Mouse (Mus musculus) neural tube, embryonic 11.5 days (tissue): ENCODE data around the gene Trim45. TPM values are rescaled to one million over a fixed set of nuclear protein-coding genes. Genes with fewer than 3 reads are reported as not detected.

Experiments used
- ATAC-seq: fragments of 200-750 bp; cut with Nextera tagmentation; 2 replicates; pipeline ENCODE4 v1.8.0; 2017; ENCODE audit warnings: moderate number of reproducible peaks, mild to moderate bottlenecking, moderate TSS enrichment, moderate library complexity; ENCODE audit not compliant: insufficient read depth, low FRiP score, low TSS enrichment
- DNase-seq: peaks from one replicate; pipeline ENCODE4 v3.0.0-alpha.2; 2015; ENCODE audit warnings: low spot score
- H3K27ac ChIP-seq: fragments of 300-500 bp; sonication (generic); 2 replicates; pipeline ENCODE4 v1.5.1; 2014; ENCODE audit warnings: low read depth, mild to moderate bottlenecking, low read length
- H3K27me3 ChIP-seq: fragments of 300-500 bp; sonication (generic); 2 replicates; pipeline ENCODE4 v1.6.1; 2014; ENCODE audit warnings: mild to moderate bottlenecking, low read length, mixed read lengths; ENCODE audit not compliant: control insufficient read depth, insufficient read depth
- H3K36me3 ChIP-seq: fragments of 300-500 bp; sonication (generic); 2 replicates; pipeline ENCODE4 v1.6.1; 2014; ENCODE audit warnings: mild to moderate bottlenecking, low read length, moderate library complexity, mixed read lengths; ENCODE audit not compliant: control insufficient read depth, insufficient read depth
- H3K4me1 ChIP-seq: fragments of 300-500 bp; sonication (generic); 2 replicates; pipeline ENCODE4 v1.6.1; 2014; ENCODE audit warnings: low read length, mixed read lengths; ENCODE audit not compliant: control insufficient read depth, insufficient read depth
- H3K4me2 ChIP-seq: fragments of 300-500 bp; sonication (generic); 2 replicates; pipeline ENCODE4 v1.6.1; 2014; ENCODE audit warnings: low read depth, mild to moderate bottlenecking, moderate library complexity
- H3K4me3 ChIP-seq: fragments of 300-500 bp; sonication (generic); 2 replicates; pipeline ENCODE4 v1.5.1; 2014; ENCODE audit warnings: low read depth, low read length
- H3K9ac ChIP-seq: fragments of 300-500 bp; sonication (generic); 2 replicates; pipeline ENCODE4 v1.6.1; 2014; ENCODE audit warnings: mild to moderate bottlenecking, low read length
- H3K9me3 ChIP-seq: fragments of 300-500 bp; sonication (generic); 2 replicates; pipeline ENCODE4 v1.6.1; 2016; ENCODE audit warnings: low read length; ENCODE audit not compliant: control insufficient read depth
- WGBS: fragments of 180-500 bp; shearing (Covaris S2); extraction: QIAGEN DNeasy Blood & Tissue Kit; methylation state at CpG from one replicate; pipeline ENCODE4 v1.1.7; 2014; 5-methylcytosine and 5-hydroxymethylcytosine counted together
- polyA plus RNA-seq: library from polyadenylated mRNA; unstranded; fragments of >200 nt; fragmentation: Nextera tagmentation; extraction: Ambion mirVana; gene quantifications from 2 replicates; pipeline ENCODE4 v1.2.1, GENCODE M21; 2014

Trim45 gene
- polyA plus RNA-seq, 1 experiment from 2014 or later: 5.0 TPM

DNA sequence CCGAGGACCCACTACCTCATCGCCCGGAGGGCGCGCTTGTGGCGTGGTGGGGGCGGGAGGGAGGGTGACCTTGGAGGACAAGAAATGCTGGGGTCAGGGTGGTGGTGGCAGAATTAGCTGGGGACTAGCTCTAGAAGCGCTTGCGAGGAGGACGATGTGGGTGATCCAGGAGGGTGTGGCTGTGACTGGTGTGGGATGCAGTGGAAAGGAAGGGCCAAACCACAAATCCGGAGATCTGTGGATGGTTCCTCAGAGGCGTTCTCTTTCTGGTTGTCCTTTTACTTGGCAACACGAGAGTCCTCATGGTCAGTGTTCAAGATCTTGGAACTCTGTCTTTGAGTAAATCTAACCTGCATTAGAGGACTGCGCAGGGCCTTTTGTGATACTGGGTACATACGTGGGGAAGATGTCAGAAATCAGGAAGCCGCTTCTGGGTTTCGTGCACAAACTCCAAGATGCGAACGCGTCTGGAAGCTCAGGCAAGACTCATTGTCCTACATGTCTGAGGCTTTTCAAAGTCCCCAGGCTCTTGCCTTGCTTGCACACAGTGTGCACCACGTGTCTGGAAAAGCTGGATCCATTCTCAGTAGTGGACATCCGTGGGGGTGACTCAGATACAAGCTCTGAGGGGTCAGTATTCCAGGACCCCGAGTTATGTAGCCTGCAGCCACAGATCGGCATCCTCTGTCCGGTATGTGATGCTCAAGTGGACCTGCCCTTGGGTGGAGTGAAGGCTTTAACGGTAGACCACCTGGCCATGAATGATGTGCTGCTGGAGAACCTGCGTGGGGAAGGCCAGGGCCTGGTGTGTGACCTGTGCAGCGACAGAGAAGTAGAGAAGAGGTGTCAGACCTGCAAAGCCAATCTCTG lies 739 bp downstream of the Trim45 start:
- Histone ChIP-seq H3K27me3 (no peaks in the 10 kb centered on the region), H3K27ac (peak overlapping the region; percentile 35; the same call in 1 of the 2 replicates), H3K9ac (peak overlapping the region; percentile 64), H3K4me3 (peak overlapping the region; percentile 52), H3K4me1 (peaks cover 6% of the 10 kb centered on the region; the same call in 1 of the 2 replicates), H3K36me3 (no peaks in the 10 kb centered on the region; the same call in 1 of the 2 replicates), H3K9me3 (no peaks in the 10 kb centered on the region), H3K4me2 (peak overlapping the region; percentile 63)
- DNase-seq (no peak), ATAC-seq (peak; percentile 64)
- WGBS: 43% methylated on average over 26 of the region's 28 CpGs

DNA sequence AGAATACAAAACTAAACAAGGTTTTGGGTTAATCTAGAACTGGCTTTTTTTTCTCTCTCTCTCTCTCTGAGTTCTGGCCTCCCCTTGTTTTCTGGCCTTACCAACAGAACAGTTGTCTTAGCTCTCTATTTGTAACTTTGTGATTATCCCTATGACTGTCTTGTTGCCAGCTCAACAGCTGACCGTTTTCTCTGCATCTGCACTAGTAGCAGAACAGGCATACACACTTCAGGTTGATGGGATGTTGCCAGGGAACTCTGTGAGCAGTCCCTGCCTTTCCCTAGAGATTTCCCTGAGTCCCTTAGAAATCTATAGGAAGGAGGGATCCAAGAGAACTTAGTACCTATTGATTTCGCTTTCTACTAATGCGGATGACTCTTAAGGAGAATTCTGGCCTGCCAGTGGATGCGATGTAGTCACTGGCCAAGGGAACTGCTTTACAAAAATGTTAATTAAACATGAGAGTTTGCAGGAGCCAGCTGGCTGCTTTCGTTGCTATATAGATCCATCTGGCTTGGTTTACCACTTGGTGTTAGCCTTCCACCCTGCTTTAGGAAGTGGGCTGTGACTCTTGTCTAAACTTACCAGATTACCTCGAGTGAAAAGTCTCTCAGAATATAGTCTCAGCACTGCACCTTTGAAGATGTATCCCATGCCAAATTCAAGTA lies 2.2 kb downstream of the Trim45 start:
- 80% methylated on average over 6 of the region's 6 CpGs for WGBS
- Histone ChIP-seq H3K4me3 (no peak overlapping the region), H3K9ac (no peak overlapping the region), H3K4me2 (no peak overlapping the region), H3K27ac (no peak overlapping the region), H3K36me3 (peaks cover 2% of the 10 kb centered on the region), H3K27me3 (no peaks in the 10 kb centered on the region), H3K9me3 (no peaks in the 10 kb centered on the region), H3K4me1 (peaks cover 6% of the 10 kb centered on the region; the same call in 1 of the 2 replicates)
- ATAC-seq: no peak
- no peak for DNase-seq

DNA sequence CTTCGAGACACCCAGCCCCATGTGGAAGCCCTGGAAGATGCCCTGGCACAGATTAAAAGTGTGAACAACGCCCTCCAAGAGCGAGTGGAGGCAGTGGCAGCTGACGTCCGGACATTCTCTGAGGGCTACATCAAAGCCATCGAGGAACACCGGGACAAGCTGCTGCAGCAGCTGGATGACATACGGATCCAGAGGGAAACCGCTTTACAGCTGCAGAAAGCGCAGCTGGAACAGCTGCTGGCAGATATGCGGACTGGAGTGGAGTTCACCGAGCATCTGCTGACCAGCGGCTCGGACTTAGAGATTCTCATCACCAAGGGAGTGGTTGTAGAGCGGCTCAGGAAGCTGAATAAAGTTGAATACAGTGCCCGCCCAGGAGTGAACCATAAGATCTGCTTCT lies 3.2 kb downstream of the Trim45 start:
- H3K36me3 ChIP-seq: peaks cover 5% of the 10 kb centered on the region
- no peak for ATAC-seq
- no peaks in the 10 kb centered on the region for H3K9me3 ChIP-seq
- no peak for DNase-seq
- no peak overlapping the region for H3K27ac ChIP-seq
- H3K27me3 ChIP-seq: no peaks in the 10 kb centered on the region
- 76% methylated on average over 16 of the region's 16 CpGs for WGBS
- H3K9ac ChIP-seq: no peak overlapping the region
- no peak overlapping the region for H3K4me3 ChIP-seq
- peaks cover 6% of the 10 kb centered on the region; the same call in 1 of the 2 replicates for H3K4me1 ChIP-seq
- H3K4me2 ChIP-seq: no peak overlapping the region

DNA sequence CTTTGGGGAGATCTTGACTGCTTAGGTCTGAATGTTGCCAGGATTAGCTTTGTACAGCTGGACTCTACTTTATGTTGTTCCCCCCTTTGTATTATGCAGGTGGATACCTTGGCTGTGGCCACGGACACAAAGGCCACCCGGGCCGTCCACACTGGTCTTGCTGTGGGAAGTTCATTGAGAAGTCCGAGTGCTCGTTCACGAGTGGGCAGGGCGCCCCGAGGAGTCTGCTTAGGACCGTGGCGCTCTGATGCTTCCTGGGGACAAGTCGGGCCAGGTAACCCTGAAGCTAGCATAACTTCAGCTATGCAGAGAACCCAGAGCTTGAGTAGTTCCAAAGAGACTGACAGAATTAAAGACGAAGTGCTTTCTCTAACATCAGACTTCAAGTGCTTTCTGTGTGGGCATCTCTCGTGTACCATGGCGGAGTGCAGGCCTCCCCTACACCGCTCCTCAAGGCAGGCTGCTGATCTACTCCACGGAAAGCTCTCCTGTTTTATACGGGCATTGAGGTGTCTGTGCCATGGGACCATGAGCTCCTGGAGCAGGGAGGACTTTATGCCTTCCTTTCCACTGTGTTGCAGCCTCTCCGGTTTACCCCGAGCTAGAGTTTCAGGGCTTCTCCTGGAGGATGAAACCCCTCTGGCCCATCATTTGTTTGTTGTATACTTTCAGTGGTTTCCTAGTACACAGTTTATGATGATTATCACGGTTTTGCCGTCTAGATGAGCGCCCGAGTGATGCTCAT lies 9.5 kb downstream of the Trim45 start:
- 94% methylated on average over 23 of the region's 23 CpGs for WGBS
- H3K4me3 ChIP-seq: no peak overlapping the region
- H3K9me3 ChIP-seq: no peaks in the 10 kb centered on the region
- H3K27me3 ChIP-seq: no peaks in the 10 kb centered on the region
- H3K4me1 ChIP-seq: no peaks in the 10 kb centered on the region
- no peak for ATAC-seq
- H3K9ac ChIP-seq: no peak overlapping the region
- H3K4me2 ChIP-seq: no peak overlapping the region
- no peak for DNase-seq
- no peak overlapping the region for H3K27ac ChIP-seq
- H3K36me3 ChIP-seq: peaks cover 12% of the 10 kb centered on the region

DNA sequence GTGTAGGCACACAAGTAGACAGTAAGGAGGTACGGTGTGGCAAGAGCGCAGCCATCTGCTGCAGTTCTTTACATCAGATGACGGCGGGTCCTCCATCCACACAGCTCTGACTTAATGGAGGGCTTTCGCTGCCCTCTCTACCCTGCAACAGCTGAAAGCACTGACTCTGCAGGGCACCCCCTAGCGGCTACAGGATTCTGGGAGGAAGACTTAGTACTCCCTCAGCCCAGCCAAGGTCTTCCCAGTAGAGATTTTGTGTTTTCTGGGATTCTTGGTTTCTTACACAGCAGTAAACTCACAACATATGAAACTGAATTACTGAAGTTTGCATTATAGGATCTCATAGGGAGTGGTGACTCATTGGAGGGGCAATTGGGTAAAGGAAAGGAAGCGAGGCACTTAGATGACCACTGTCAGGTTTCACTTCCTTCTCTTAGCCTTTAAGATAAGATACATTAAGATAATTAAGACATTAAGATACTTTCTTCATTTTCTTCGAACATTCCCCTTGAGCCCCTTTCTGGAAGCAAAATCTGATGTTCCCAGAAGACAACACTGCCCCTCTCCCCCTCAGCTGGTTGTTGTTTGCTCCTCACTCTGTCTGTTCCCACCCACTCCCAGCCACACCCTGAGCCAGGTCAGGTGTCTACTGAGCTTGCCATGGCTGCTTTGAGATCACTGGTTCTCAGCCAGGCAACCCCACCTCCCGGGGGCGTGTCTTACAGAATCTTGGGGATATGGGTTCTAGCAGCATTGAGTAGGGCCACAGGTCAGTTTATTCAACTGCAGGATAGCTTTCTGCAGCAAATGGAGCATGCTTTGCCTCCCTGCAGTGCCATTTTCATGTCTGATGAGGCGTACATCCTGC lies 10.3 kb downstream of the Trim45 start:
- H3K4me2 ChIP-seq: no peak overlapping the region
- H3K36me3 ChIP-seq: peaks cover 12% of the 10 kb centered on the region
- no peaks in the 10 kb centered on the region for H3K4me1 ChIP-seq
- no peaks in the 10 kb centered on the region for H3K27me3 ChIP-seq
- H3K27ac ChIP-seq: no peak overlapping the region
- no peak for ATAC-seq
- no peaks in the 10 kb centered on the region for H3K9me3 ChIP-seq
- no peak overlapping the region for H3K9ac ChIP-seq
- H3K4me3 ChIP-seq: no peak overlapping the region
- no peak for DNase-seq
- 71% methylated on average over 11 of the region's 11 CpGs for WGBS

DNA sequence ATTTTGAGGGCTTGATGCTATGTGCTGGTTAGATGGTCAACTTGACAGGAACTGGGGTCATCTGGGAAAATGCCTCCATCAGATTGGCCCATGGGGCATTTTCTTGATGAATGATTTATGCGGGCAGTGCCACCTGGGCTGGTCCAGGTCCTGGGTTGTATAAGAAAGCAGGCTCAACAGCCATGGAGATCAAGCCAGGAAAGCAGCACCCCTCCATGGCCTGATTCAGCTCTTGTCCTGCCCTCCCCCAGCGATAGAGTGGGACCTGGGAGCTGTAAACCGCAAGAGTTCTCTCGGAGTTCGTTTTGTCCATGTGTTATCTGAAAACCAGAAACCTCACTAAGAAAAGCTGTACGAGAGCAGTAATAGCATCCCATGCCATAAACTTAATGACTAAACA lies 13.5 kb downstream of the Trim45 start:
- Histone ChIP-seq H3K36me3 (peaks cover 10% of the 10 kb centered on the region; the same call in 1 of the 2 replicates), H3K27me3 (no peaks in the 10 kb centered on the region), H3K9ac (no peak overlapping the region), H3K4me1 (no peaks in the 10 kb centered on the region), H3K9me3 (no peaks in the 10 kb centered on the region), H3K27ac (no peak overlapping the region), H3K4me3 (no peak overlapping the region), H3K4me2 (no peak overlapping the region)
- 66% methylated on average over 6 of the region's 6 CpGs for WGBS
- no peak for ATAC-seq
- DNase-seq: no peak

DNA sequence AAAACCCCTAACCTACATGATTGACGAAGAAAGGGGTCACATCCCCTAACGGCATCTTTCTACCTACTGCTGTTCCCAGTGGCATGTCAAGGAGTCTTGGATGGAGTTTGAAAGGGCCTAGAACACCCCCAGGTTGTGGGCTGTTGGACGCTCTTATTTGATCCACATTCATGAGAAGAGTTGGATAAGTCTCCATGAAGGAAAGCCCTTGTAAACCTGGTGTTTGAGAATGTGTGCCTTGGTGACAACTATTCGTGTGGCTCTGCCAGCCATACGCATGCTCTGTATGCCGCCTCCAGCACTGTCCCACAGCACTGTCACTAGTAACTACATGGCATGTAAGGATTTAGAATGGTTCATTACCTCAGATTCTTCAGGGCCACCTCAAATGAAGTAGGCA lies 14.2 kb downstream of the Trim45 start:
- WGBS: 94% methylated on average over 6 of the region's 6 CpGs

DNA sequence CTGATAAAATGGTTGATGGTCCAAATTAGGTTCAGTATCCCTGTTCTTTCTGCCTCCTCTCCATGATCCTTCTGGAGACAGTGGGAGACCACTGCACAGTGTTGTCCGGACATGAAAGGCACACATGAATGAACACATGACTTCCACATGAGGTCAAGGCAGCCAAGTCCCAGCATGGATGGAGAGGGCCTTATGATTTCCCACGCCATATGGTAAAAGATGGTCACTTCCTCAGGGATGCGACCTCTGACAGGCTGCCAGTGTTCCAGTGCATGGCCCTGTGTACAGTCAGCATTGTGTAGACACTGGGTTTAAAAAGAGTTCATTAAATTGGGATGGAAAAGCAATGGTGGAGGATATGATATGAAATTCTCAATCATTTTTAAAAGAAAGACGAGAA lies 16.2 kb downstream of the Trim45 start:
- H3K27me3 ChIP-seq: no peaks in the 10 kb centered on the region
- H3K4me3 ChIP-seq: no peak overlapping the region
- no peak overlapping the region for H3K4me2 ChIP-seq
- no peak for DNase-seq
- peaks cover 11% of the 10 kb centered on the region for H3K36me3 ChIP-seq
- no peaks in the 10 kb centered on the region for H3K4me1 ChIP-seq
- H3K9ac ChIP-seq: no peak overlapping the region
- no peak for ATAC-seq
- no peaks in the 10 kb centered on the region for H3K9me3 ChIP-seq
- 92% methylated on average over 4 of the region's 4 CpGs for WGBS
- no peak overlapping the region for H3K27ac ChIP-seq

More for the DNA sequence above, 14.2 kb downstream of the Trim45 start:
- Histone ChIP-seq H3K27me3 (no peaks in the 10 kb centered on the region), H3K36me3 (peaks cover 13% of the 10 kb centered on the region; the same call in 1 of the 2 replicates), H3K4me3 (no peak overlapping the region), H3K27ac (no peak overlapping the region), H3K4me2 (no peak overlapping the region), H3K9ac (no peak overlapping the region), H3K4me1 (no peaks in the 10 kb centered on the region), H3K9me3 (no peaks in the 10 kb centered on the region)
- DNase-seq (no peak), ATAC-seq (no peak)
